Mouse (Mus musculus) gastrocnemius, adult 2 months (tissue): ENCODE results near the gene Phf2. TPM values are rescaled to one million over a fixed set of nuclear protein-coding genes. Genes with fewer than 3 reads are reported as not detected.
"Not testable (repeated sequence)": the region's sequence is repeated elsewhere in the genome, so short reads cannot be mapped to it uniquely, and the experiment has no call there.

ENCODE experiments used
- DNase-seq: peaks from one replicate; pipeline ENCODE4 v3.0.0; 2022
- H3K27ac ChIP-seq: fragments of 200-600 bp; 2 replicates; pipeline ENCODE4 v1.8.1; 2022; ENCODE audit warnings: mild to moderate bottlenecking
- H3K4me3 ChIP-seq: fragments of 200-600 bp; 2 replicates; pipeline ENCODE4 v1.8.1; 2022; ENCODE audit warnings: mild to moderate bottlenecking, moderate library complexity
- CTCF ChIP-seq: fragments of 200-600 bp; IDR thresholded peaks from 2 replicates; pipeline ENCODE4 v1.8.1; 2022; ENCODE audit warnings: antibody characterized with exemption, mild to moderate bottlenecking, moderate library complexity
- intact Hi-C: fragments of 180-260 bp; cut with DNase I; formaldehyde crosslinking; loops from one replicate; pipeline ENCODE4 v1.15.1; 2025
- total RNA-seq, 2 experiments: library from RNA; stranded (reverse); gene quantifications; 2 replicates each; pipeline ENCODE4 v1.2.3; 2021

Gene Phf2
- total RNA-seq, 2 experiments from 2014 or later = 33.8 to 34.7 TPM

DNA sequence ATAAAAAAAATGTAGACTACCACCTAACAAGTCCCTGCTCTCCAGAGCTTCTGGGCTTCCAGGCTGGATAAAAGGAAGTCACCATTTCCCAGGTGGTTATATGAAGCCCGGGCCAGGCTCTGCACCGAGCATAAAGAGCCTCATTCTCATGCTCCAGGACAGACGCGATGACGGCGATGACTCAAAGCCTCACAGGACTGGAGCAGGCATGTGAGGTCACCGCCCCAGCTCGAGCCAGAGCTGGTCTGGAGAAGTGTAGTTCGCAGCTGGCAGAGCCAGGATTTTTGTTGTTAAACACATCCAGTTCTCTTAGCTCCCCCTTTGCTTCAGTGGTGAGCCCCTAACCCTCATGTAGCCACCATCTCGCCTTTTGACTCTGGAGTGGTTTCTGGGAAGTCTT is 48.6 kb downstream of the Phf2 start:
- TF ChIP-seq CTCF = no peak
- intact Hi-C loops = no loop called here
- H3K27ac ChIP-seq = no peak overlapping the region
- DNase-seq = no peak
- no peak overlapping the region for H3K4me3 ChIP-seq

DNA sequence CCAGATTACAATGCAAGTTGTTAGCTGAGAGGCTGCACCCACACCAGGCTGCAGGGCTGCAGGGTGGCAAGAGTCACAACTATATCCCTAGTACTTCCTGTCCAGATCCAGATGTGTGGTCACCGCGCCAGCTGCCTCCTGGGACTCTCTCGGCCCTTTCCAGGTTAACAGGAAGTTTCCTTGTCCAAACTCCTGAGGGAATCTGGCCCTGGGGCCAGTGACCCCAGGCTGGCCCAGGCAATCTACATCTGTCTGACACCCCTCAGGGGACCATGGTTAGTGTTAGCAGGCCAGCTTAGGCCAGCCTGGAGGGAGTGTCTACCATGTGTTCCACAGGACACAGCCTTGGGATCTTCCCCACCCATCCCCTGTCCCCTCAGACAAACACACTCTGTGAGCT is 51.8 kb downstream of the Phf2 start:
- H3K4me3 ChIP-seq = no peak overlapping the region
- no peak overlapping the region for H3K27ac ChIP-seq
- intact Hi-C loops = no loop called here
- no peak for DNase-seq
- no peak for TF ChIP-seq CTCF

DNA sequence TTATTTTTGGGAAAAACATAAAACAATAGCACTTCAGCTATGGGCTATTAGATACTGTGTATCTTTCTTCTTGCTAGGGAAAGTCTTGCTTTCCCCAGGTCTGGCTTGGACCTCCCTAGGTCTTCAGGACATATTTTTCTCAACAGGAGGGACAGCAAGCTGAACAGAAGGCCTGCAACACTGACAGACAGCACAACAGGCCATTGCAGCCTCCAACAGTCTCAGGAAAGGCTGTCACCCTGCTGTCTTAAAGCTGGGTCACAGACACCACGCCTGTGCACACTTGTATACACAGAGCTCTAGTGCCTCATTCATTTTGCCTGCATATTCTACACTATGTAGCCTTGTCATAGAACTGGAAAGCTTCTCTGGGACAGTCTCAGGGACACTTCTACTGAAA is 56.5 kb downstream of the Phf2 start:
- TF ChIP-seq CTCF = no peak
- no peak overlapping the region for H3K4me3 ChIP-seq
- DNase-seq = no peak
- no peak overlapping the region for H3K27ac ChIP-seq
- intact Hi-C loops = no loop called here

DNA sequence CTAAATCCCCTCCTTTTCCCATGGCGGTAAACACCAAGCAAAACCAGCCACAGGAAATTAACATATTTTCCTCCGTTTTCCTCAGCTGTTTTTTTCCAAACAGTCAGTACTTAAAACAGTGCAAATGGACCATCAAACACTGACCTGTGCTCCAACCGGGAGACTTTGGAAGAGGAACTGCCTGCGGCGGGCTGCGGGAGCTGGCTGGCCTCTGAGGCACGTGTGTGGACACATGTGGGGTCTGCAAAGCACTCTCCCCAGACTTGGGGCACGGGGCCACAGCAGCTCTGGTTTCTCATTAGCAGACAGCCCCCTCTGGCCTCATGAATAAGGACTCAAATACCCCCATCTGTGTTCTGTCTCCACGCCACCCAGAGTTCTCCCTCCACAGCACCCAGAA is 59.9 kb downstream of the Phf2 start:
- no peak for DNase-seq
- TF ChIP-seq CTCF = no peak
- intact Hi-C loops = no loop called here
- no peak overlapping the region for H3K4me3 ChIP-seq
- H3K27ac ChIP-seq = no peak overlapping the region

DNA sequence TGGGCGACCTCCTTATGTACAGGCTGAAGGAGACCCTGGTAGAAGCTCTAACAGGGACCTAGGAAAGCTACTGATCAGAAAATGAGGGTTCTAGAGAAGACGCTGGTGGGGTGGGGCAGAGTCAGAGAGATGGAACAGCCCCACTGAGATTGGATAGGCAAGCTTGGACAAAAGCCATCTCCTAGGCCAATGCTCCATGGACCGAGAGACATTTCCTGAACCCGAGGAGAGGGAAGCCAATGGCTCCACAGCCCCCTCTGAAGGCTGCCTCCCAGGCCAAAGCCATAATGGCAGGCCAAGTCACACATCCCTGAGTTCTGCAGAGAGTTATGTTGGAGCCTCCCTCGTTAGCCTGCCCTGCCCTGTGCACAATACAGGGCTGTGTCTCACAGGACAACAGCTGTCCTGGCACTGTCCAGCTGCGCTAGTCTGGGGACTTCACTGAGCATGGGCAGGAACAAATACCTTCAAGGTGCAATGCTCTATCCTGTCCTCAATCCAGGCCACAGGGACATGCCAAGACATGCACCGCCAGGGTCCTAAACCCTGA is 60.6 kb downstream of the Phf2 start:
- Histone ChIP-seq H3K4me3 (no peak overlapping the region), H3K27ac (no peak overlapping the region)
- intact Hi-C loops = no loop called here
- no peak for TF ChIP-seq CTCF
- no peak for DNase-seq

DNA sequence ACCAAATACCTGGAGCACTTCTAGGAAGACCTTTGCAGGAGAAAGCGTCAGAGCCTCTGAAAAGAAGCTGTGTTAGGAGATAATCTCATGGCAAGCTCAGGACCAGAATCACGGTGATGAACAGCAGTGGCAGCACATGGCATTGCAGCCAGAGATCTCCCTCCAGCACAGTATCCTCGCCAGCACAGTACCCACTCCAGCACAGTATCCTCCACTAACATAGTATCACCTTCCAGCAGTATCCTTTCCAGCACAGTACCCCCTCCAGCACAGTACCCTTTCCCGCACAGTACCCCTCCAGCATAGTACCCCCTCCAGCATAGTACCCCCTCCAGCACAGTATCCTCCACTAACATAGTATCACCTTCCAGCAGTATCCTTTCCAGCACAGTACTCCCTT is 61.3 kb downstream of the Phf2 start:
- intact Hi-C loops = loop anchor here (5.0 kb wide), 1 partner anchor 188 kb away; no protein-coding TSS in a partner anchor
- not testable (repeated sequence) for DNase-seq, H3K4me3 ChIP-seq, H3K27ac ChIP-seq

DNA sequence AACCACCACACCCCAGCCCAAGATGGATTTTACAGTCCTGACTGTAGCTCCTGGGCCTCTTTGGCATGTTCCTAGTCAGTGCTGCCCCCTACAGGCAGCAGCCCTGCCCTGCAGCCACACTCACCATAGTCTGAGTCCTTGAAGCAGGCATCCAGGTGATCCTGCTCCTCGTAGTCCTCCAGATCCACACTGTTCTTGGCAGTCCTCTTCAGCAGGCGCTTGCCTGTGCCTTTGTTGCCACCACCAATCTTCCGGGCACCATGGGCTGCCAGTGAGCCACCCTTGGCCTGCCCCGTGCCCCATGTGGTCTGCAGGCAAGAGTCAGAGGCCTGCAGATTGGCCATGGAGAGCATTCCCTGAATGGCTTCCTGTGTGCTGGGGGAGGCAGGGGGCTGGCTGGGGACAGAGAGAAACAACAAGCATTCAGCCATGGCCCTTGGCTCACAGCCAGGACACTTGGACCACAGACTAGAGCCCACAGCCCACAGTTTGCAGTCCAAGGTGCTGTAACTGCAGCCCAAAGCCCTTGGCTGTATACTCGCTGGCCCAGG is 63.4 kb downstream of the Phf2 start:
- 0 out of 2 replicates have a peak overlapping the region, but pooled peaks have one; percentile 5 for H3K27ac ChIP-seq
- peak; percentile 73 for DNase-seq
- intact Hi-C loops = loop anchor here (5.0 kb wide), 1 partner anchor 190 kb away; no protein-coding TSS in a partner anchor

DNA sequence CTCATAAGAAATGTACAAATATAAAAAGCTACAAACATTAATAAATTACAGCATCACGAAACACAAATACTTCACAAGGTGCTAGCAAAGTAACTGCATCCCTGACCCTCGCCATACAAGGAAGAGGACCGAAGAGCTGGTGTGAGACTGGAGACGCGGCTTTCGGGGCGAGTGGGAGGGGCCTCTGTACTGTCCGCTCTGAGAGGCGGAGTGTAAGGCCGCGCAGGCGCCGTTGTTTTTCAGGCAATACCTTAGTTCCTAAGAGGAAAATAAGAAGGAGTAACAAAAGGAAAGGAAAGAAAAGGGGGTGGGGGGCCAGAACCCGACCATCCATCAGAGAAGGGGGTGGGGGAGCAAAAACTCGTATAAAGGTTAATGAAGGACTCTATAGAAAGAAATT is 68.7 kb downstream of the Phf2 start:
- intact Hi-C loops = loop anchor here (5.0 kb wide), 1 partner anchor 70 kb away; no protein-coding TSS in a partner anchor
- TF ChIP-seq CTCF = no peak
- DNase-seq = no peak
- no peak overlapping the region for H3K4me3 ChIP-seq
- H3K27ac ChIP-seq = no peak overlapping the region

More for the DNA sequence above, 63.4 kb downstream of the Phf2 start:
- no peak overlapping the region for H3K4me3 ChIP-seq
- TF ChIP-seq CTCF = peak; percentile 96

DNA sequence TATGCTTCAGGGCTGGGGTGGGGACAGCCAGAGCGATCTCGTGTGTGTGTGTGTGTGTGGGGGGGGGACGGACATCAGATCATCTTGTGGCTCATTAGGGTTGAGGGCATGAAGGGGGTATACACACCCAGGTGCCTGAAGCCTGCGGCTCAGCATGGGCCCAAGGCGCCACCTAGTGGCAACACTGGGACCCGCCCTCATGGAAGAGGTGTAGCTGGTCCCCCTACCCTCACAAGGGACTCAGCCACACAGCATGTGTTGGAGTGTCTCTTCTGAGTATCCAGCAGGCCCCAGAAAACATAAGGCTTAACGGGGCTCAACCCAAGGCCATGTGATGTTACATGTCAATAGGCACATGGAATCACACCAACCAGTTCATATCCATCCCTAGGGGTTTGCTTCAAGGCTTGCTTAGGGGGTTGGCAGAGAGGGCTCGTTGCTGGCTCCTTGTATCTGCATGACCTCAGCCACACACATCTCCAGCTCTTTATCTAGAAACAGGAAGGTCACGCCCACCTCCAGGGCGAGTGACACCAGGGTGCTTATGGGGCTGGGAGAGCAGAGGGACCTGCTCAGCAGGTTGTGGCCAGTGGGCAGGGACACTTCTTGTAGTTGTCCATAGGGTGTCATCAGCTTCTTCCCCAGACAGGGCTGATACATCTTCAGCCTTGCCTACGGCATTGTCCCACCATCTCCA is 69.9 kb downstream of the Phf2 start:
- intact Hi-C loops = loop anchor here (1.0 to 5.0 kb wide), 2 partner anchors 69 to 147 kb away; no protein-coding TSS in a partner anchor
- TF ChIP-seq CTCF = peak; percentile 93
- Histone ChIP-seq H3K27ac (no peak overlapping the region), H3K4me3 (no peak overlapping the region)
- peak; percentile 78 for DNase-seq

DNA sequence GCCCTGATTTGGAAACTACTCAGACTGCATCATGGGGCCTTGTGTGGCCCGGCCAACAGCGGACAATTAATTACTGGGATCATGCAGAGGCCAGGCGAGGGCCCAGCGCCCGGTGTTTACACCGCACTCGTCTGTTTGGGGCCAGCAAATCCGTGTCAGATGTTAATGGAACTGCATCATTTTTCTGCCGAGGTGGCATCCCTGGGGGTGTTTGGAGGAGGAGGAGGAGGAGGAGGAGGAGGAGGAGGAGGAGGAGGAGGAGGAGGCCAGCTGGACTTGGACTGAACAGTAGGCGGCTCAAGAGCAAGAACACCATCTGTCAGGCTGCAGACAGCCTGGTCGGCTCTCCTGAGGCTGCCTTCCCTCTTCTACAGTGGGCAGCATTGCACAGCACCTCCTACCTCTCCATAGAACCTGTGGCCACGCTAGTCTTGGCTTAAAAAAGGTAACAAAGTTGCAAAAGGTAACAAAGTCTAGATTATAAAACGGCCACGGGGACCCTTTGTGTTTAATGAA is 72.6 kb downstream of the Phf2 start:
- Histone ChIP-seq H3K27ac (no peak overlapping the region), H3K4me3 (no peak overlapping the region)
- intact Hi-C loops = no loop called here
- TF ChIP-seq CTCF = no peak
- DNase-seq = peak; percentile 65

DNA sequence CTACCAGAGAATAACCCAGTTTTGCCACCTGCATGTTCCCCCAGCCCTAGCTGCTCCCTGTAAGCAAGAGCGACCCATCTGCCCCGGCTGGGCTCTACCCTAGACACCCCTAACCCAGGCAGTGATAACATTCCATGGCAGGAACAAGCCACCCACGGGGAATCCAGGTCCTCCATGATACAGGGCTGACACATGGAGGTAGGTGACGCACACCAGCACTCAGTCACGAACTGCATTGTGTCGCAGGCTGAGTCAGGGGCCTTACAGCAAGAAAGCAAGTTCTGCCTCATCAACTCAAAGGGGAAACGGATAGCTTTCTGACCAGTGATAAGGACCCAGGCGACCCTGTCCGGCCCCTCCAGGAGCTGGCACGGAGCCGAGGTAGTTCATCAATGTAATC is 74.0 kb downstream of the Phf2 start:
- no peak for TF ChIP-seq CTCF
- Histone ChIP-seq H3K27ac (no peak overlapping the region), H3K4me3 (no peak overlapping the region)
- intact Hi-C loops = no loop called here
- DNase-seq = no peak

DNA sequence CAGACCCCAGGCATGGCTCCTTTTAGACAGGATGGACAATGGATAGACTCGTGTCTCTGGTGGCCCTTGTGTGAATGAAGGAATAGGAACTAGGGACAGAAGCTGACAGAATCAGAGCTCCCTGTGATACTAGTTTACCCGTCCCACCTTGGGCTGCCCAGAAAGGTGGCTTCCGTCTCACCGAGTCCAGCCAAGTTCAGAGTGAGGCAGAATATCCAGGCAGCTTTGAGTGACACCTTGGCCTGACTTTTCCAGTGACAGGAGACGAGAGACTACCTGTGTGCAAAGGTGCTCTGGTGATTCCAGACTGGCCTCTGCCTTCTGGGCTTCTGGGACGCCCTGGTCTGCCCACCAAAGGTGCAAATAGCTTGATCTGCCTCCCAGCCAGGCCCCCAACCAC is 75.2 kb downstream of the Phf2 start:
- no peak for TF ChIP-seq CTCF
- H3K4me3 ChIP-seq = no peak overlapping the region
- intact Hi-C loops = no loop called here
- no peak for DNase-seq
- H3K27ac ChIP-seq = no peak overlapping the region

DNA sequence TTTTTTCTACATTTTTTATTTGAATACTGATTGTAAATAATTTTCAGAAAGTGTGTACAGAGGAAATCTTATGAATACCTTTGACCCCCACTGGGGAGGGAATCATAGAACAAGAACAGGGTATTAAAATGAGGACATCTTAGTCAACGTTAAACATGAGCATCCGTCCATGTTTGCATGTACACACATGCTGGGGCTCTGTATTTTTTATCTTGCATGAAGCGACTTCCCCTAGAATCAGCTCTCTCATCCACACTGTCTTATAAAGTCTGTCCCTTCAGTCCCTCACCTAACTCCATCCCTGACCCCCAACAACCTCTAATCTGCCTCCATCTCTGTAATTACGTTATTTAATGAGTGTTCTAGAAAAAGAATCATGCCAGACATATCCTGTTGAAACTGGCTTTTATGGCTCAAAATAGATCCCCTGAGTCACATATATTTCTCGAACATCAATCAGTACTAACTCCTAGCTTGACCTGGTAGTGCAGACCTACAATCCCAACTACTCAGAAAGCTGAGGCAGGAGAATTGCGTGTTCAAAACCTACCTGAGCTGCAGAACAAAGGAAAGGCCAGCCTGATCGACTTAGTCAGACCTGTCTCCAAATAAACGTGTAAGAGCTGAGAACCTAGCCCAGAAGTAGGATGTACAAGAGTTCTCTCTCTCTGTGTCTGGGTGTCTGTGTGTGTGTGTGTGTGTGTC is 86.2 kb downstream of the Phf2 start:
- Histone ChIP-seq H3K27ac (no peak overlapping the region), H3K4me3 (no peak overlapping the region)
- no peak for DNase-seq
- no peak for TF ChIP-seq CTCF
- intact Hi-C loops = no loop called here
